Mouse (Mus musculus) cerebellum, postnatal 4 days (tissue): ENCODE measurements around the gene Tekt3.

ENCODE experiments used
- DNase-seq, 2 experiments: peaks; one replicate each; pipeline ENCODE4 v3.0.0; 2022; ENCODE audit warnings: low spot score in 2 of 2, mixed read lengths in 1 of 2

Tekt3 gene

DNA sequence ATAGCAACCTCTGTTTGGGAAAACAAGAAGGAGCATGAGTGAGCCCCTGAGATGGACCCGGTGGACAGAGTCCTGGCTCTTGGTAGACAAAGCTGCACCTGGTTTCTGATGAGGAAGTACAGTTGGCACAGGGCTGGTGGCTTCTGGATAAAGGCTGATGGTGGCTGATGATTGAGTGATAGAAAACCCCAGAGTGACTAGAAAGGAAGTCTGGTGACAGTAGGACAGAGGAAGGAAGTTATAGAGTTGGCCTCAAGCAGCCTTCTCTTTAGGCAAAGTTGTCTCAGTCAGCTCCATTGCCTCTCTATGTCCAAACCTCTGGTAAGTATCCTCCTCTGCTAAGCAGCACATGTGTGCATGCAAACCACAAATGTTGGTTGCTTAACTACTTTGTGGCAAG, 1.5 kb upstream of the Tekt3 start:
- DNase-seq: no peak

GRCm38 (mm10) chr11:63066526-63066925, 5.1 kb downstream of the Tekt3 start:
- no peak for DNase-seq

DNA sequence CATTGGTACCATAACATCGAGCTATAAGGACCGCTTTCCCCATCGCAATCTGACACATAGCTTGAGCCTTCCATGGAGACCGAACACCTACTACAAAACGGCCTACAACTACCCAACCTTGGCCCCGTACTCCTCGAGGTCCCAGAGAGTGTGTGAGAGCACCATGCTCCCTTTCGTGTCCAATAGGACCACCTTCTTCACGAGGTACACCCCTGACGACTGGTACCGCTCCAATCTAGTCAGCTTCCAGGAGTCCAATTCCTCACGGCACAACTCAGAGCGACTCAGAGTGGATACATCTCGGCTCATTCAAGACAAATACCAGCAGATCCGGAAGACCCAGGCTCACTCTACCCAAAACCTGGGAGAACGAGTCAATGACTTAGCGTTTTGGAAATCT, 8.6 kb downstream of the Tekt3 start:
- no peak for DNase-seq

DNA sequence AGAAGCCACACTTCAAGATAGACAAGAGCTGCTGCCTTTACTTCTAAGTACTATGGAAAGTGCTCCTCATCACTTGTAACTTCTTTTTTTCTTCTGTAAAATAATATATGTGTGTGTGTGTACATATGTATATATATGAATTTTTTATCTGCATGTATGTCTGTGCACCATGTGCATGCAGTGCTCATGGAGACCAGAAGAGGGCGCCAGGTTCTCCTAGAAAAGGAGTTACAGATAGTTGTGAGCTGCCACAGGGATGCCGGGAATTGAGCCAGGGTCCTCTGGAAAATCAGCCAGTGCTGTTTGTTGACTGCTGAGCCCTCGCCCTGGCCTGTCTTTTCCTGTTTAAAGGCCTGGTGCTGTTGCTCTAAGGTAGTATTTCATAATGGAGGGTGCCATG, 23.1 kb downstream of the Tekt3 start:
- DNase-seq: no peak

DNA sequence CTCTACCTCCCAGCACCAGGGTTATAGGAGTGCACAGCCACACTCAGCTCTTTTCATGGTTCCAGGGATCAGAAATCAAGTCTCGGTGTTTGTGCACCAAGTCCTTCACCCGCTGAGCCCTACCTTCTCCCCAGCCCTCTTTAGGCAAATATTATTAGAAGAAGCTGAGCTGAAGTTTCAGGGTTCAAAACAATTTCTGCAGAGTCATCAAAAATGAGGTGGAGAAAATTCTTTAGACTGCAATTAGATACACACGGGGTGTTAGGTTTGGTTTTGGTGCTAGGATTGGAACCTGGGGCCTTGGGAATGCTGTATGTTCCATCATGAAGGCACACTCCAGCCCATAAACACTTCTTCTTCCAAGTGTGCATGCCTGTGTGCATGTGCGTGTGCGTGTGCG, 27.2 kb downstream of the Tekt3 start:
- DNase-seq: no peak

GRCm38 (mm10) chr11:63090210-63090609, 28.8 kb downstream of the Tekt3 start:
- no peak for DNase-seq

DNA sequence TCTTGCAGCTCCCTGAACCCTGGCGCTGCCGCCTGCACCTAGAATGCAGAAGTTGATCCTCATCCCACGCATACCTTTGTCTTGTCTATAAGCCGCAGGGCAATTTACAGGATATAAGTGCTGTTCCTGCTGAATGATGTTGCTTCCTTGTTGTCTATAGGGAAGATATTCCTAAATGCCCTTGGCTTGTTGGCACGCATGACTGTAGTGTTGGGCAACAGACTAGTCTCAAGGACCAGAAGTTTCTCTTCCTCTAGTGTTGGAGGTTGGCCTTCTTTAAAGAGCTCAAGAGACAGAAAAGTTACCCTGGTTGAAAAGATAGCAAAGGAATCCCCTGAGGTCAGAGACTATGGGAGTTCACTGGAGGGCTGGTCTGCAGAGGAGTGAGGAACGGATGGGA, 29.5 kb downstream of the Tekt3 start:
- no peak for DNase-seq

- DNase-seq: no peak
Observed at GRCm38 (mm10) chr11:63092271-63092670, 30.8 kb downstream of the Tekt3 start.

DNA sequence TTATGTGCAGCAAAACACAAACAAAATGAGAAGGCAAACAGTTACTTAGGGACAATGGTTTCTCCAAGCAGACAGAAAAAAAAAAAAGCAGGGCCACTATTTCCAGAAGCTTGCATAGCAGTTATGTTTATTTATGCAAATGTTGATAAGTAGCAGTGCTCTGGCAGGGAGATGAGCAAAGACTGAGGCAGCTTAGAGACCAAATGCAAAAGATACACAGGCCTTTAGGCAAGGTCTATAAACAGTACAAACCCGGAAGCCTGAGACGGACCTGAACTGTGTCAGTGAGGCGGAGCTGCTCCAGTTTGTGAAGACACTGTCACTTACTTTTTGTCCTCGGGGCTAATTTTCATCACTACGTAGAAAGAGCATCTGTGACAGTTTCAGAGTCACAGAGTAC, 32.1 kb downstream of the Tekt3 start:
- no peak for DNase-seq

- DNase-seq: no peak
Observed at GRCm38 (mm10) chr11:63094496-63094895, 33.0 kb downstream of the Tekt3 start.

DNA sequence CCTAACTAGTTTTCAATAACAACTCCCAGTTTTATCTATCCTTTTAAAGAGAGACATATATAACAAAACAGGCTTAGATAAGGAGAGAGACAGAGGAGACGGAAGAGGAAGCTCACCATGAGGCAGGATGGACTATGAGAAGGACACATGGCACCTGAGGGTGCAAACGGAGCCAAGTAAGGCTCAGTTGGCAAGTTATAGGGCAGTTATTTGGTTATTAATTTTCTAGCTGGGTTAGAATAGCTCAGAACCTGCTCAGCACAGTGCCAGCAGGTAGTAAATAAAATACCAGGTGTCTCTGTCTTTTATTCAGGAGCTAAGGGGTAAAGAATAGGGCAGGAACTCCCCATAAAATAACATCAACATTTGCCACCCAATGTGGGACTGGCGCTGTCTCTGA, 36.6 kb downstream of the Tekt3 start:
- no peak for DNase-seq

GRCm38 (mm10) chr11:63099390-63099789, 37.9 kb downstream of the Tekt3 start:
- DNase-seq: no peak

DNA sequence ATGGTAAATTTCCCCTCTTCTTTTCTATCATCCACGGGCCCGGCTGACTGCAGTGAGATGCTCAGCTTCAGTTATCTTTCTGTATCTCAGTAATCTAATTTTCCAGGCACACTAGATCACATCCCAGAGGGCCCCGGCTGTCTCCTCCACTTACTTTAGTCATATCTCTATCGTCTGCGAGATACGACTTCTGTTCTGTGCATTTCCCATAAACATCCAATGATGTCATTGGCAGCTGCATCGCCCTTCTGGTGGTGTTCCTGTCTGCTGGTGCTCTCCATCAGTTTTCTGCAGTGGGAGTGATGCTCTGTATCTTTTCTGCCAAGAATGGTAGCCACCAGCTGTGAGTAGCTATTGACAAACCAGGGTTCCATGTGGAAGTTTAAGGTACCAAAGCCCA, 41.8 kb downstream of the Tekt3 start:
- DNase-seq: no peak

- no peak for DNase-seq
Observed at GRCm38 (mm10) chr11:63104026-63104425, 42.6 kb downstream of the Tekt3 start.

DNA sequence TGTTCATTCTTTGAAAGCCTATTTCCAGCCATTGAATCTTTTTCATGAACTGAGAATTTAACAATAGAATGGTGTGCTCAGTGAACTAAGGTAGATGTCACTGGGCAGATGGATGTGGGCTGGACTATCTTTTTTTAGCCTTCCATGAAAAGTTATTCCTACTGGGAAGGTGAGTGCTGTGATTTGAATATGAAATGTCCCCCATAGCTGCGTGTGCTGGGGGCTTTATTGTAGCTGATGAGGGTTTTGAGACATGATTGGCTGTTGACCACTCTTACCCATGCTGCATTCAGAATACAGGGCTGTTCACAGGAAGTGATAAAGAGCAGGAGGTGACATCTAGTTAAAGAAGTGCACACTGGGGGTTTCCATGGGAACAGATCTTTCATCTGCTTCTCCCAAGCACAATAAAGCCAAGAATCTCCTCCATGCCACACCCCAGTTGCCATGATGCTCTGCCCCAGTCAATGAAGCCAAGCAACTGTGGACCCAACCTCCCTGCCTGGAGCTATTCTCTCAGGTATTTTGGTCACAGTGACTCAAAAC, 47.8 kb downstream of the Tekt3 start:
- DNase-seq: no peak

- DNase-seq: no peak
Observed at GRCm38 (mm10) chr11:63110329-63110728, 48.9 kb downstream of the Tekt3 start.

DNA sequence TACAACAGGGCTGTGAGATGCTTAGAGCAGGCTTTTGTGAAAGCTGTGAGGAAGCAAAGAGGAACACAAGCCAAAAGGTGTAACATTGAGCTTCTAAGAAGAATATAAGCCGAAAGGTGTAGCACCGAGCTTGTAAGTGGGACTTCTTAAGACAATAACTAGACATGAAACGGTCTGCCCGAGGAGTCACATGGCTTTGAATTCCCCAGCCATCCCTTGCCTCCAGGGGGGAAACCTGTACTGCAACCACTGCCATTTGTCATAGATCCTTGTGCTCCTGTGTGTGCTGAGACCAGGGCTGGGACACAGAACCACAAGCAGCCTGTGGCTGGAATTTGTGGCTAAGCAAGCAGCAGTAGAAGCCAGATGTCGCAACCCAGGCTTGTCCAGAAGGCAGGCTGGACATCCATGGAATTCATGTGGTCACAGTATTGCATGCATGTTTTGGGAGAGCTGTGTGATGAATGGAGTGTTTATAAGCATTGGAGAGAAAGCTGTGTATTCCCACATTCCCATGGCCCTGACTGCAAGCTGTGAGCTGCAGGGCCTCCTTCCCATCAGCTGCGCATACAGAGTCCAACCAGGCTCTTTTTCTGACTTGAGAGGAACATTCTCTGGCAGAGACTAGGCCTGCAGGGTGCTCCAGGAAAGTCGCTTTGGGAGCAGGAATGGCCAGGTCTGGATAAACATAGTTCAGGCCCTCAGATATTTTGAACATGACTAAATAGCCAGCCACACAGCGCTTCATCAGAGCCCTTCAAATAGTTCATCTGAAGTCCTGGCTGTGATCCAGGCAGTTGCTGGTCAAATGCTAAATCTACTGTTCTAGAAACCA, 53.6 kb downstream of the Tekt3 start:
- DNase-seq: no peak

DNA sequence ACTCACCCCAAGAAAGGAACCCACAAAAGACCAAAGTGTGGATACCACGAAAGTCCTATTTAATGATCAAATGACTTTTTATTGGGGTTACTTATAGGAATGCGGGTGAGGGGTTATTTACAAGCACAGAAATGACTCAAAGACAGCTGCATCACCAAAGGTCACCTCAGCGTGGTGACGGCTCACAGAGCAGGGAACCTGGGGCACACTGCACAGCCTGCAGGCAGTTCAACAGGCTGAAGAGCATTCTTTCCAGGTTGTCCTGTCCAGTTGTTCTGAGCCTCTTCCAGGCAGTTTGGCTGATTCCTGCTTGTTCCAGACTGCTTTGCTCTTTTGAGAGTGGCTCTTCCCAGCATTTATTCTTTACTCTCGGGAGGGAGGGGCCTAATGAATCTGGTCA, 55.2 kb downstream of the Tekt3 start:
- DNase-seq: no peak

- DNase-seq: no peak
Observed at GRCm38 (mm10) chr11:63117266-63117665, 55.8 kb downstream of the Tekt3 start.

DNA sequence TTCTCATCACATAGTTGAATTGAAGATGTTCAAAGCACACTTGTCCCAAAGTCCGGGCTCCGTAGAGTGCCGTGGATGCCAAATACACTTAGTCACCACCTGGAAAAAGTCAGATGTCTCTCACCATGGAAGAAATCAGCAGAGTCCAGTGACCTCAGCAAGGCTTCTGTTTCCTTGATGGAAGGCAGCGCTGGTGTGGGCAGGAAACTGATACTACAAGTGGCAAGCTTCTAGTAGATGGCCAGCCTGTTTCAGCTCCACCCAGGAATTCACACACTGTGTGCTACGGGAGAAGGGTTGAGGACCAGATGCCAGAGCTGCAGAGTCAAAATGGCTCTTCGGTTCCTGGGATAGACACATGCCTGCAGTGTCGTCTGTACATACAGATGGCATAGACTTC, 58.3 kb downstream of the Tekt3 start:
- no peak for DNase-seq

- DNase-seq: no peak
Observed at GRCm38 (mm10) chr11:63122249-63122648, 60.8 kb downstream of the Tekt3 start.

DNA sequence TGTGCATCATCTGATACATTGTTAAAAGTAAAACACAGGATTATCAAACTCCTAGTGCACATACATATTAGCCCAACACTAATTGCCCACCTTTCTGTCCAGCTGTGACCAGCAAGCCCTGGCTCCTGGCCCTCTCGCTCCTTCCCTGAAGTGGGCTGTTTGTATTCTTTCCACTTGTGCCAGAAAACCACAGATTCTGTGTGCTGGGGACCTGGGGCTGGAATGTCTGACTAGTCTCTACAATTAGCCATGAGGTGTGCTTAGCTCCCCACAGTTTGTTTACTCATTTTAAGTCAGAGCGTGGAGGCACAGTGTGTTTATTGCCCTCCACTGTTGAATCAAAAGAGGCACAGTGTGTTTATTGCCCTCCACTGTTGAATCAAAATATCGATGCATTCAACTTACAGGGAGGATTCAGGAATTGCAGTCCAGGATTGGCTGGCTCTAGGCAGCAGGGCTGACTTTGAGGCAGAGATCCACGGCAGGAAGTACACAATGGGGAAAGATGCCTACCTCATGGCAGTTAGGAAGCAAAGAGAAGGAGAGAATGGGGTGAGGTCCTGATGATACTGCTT, 61.4 kb downstream of the Tekt3 start:
- DNase-seq: no peak

GRCm38 (mm10) chr11:63124316-63124715, 62.9 kb downstream of the Tekt3 start:
- DNase-seq: no peak
